Mouse (Mus musculus): ENCODE data around the gene Gstm5.

GRCm38 (mm10) chr3:107925335-107925734 lies 29.7 kb downstream of the Gstm5 start:
- TF ChIP-seq CTCF (IDR thresholded peaks at IDR 0.05; ENCODE audit: extremely low read depth, insufficient read depth, low read length) = no peak
- TF ChIP-seq POLR2A (IDR thresholded peaks at IDR 0.05; ENCODE audit: extremely low read depth, insufficient read depth, low read length) = no peak
